Mouse (Mus musculus) heart, adult 2 months (tissue): ENCODE measurements at regions not wholly inside any gene's neighbourhood (a gene's known extent, or its start where the extent isn't known, plus 50 kb on each side); places are given as distances from the start of the nearest gene placed in this dataset.

ENCODE experiments used
- DNase-seq, 2 experiments: peaks; one replicate each; pipeline ENCODE4 v3.0.0; 2021
- H3K27ac ChIP-seq: fragments of 200-600 bp; 2 replicates; pipeline ENCODE4 v1.8.1; 2022
- H3K27me3 ChIP-seq: fragments of 200-500 bp; 2 replicates; pipeline ENCODE4 v1.6.1; 2012; ENCODE audit warnings: mild to moderate bottlenecking, low read length, inconsistent platforms, mixed read lengths; ENCODE audit not compliant: control insufficient read depth, insufficient read depth
- H3K36me3 ChIP-seq: fragments of 200-500 bp; 2 replicates; pipeline ENCODE4 v1.6.1; 2012; ENCODE audit warnings: low read length, inconsistent platforms; ENCODE audit not compliant: control insufficient read depth, insufficient read depth
- H3K4me1 ChIP-seq: fragments of 200-500 bp; 2 replicates; pipeline ENCODE4 v1.6.1; 2011; ENCODE audit warnings: low read length; ENCODE audit not compliant: control insufficient read depth, insufficient read depth
- H3K4me3 ChIP-seq: fragments of 200-600 bp; 2 replicates; pipeline ENCODE4 v1.8.1; 2022
- H3K79me2 ChIP-seq: fragments of 200-500 bp; replicated peaks from 2 replicates; pipeline ENCODE4 v1.6.1; 2012; ENCODE audit warnings: mild to moderate bottlenecking, inconsistent platforms, low read length, moderate library complexity, mixed read lengths; ENCODE audit not compliant: control insufficient read depth, insufficient read depth
- H3K9ac ChIP-seq: fragments of 200-500 bp; 2 replicates; pipeline ENCODE4 v1.6.1; 2012; ENCODE audit warnings: low read depth, mild to moderate bottlenecking, control low read depth, inconsistent platforms, low read length, mixed read lengths
- CTCF ChIP-seq: fragments of 200-600 bp; IDR thresholded peaks from 2 replicates; pipeline ENCODE4 v1.8.1; 2022; ENCODE audit warnings: antibody characterized with exemption, mild to moderate bottlenecking, moderate library complexity
- EP300 ChIP-seq: fragments of 200-500 bp; IDR thresholded peaks from 2 replicates; pipeline ENCODE4 v1.6.1; 2011; ENCODE audit warnings: low read depth, low read length, control low read depth; ENCODE audit not compliant: insufficient read depth
- POLR2A ChIP-seq: fragments of 200-500 bp; IDR thresholded peaks from 2 replicates; pipeline ENCODE4 v1.6.1; 2011; ENCODE audit warnings: mild to moderate bottlenecking, low read depth, low read length, control low read depth; ENCODE audit not compliant: insufficient read depth
- WGBS: fragments of 180-500 bp; shearing (Covaris S2); methylation state at CpG from one replicate; pipeline ENCODE4 v1.1.7; 2018; 5-methylcytosine and 5-hydroxymethylcytosine counted together
- intact Hi-C: fragments of 180-260 bp; cut with DNase I; formaldehyde crosslinking; loops from one replicate; pipeline ENCODE4 v1.15.1; 2025

GRCm38 (mm10) chr14:46015682-46016400, 357.9 kb upstream of the Ddhd1 start:
- Histone ChIP-seq H3K79me2 (no peaks in the 10 kb centered on the region), H3K4me3 (no peak overlapping the region), H3K9ac (no peak overlapping the region), H3K36me3 (no peaks in the 10 kb centered on the region), H3K27ac (no peak overlapping the region), H3K27me3 (no peaks in the 10 kb centered on the region), H3K4me1 (no peaks in the 10 kb centered on the region)
- no peak for TF ChIP-seq EP300
- no peak for TF ChIP-seq POLR2A
- TF ChIP-seq CTCF = no peak
- no peak for DNase-seq
- intact Hi-C loops = no loop called here
- 85% methylated on average over 6 of the region's 6 CpGs for WGBS

GRCm38 (mm10) chr14:46016701-46017106, 358.8 kb upstream of the Ddhd1 start:
- Histone ChIP-seq H3K36me3 (no peaks in the 10 kb centered on the region), H3K4me1 (no peaks in the 10 kb centered on the region), H3K27me3 (no peaks in the 10 kb centered on the region), H3K4me3 (no peak overlapping the region), H3K79me2 (no peaks in the 10 kb centered on the region), H3K9ac (no peak overlapping the region), H3K27ac (no peak overlapping the region)
- no peak for DNase-seq
- no peak for TF ChIP-seq EP300
- no peak for TF ChIP-seq POLR2A
- TF ChIP-seq CTCF = no peak
- intact Hi-C loops = no loop called here
- WGBS = 59% methylated on average over 4 of the region's 4 CpGs

DNA sequence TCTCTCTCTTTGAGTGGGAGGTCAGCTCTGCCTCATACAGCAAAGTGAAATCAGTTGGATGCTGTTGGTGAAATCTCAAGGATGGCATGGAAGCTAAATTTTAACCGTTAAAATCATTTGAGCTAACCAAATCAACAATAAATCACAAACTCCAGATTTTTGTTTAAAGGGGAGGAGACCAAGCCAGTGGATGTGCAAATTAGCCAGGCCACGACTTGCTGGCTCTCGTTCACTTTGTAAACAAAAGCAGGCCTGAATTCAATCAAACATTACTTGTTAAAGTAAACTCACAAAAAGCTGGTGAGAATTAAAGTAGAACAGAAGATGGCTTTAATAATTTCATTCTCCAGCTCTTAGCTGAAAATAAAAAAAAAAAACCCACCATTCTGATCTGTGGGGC, 359.3 kb upstream of the Ddhd1 start:
- no peak for DNase-seq
- Histone ChIP-seq H3K36me3 (no peaks in the 10 kb centered on the region), H3K27me3 (no peaks in the 10 kb centered on the region), H3K9ac (no peak overlapping the region), H3K4me1 (no peaks in the 10 kb centered on the region), H3K4me3 (no peak overlapping the region), H3K79me2 (no peaks in the 10 kb centered on the region), H3K27ac (no peak overlapping the region)
- WGBS = 79% methylated on average over 3 of the region's 3 CpGs
- intact Hi-C loops = no loop called here
- TF ChIP-seq EP300 (no peak), CTCF (no peak), POLR2A (no peak)

GRCm38 (mm10) chr14:46017976-46018375, 360.0 kb upstream of the Ddhd1 start:
- no peak for TF ChIP-seq CTCF
- TF ChIP-seq EP300 = no peak
- no peak for TF ChIP-seq POLR2A
- Histone ChIP-seq H3K4me3 (no peak overlapping the region), H3K36me3 (no peaks in the 10 kb centered on the region), H3K27me3 (no peaks in the 10 kb centered on the region), H3K79me2 (no peaks in the 10 kb centered on the region), H3K9ac (no peak overlapping the region), H3K27ac (no peak overlapping the region), H3K4me1 (no peaks in the 10 kb centered on the region)
- DNase-seq = no peak
- intact Hi-C loops = no loop called here
- 74% methylated on average over 6 of the region's 6 CpGs for WGBS

DNA sequence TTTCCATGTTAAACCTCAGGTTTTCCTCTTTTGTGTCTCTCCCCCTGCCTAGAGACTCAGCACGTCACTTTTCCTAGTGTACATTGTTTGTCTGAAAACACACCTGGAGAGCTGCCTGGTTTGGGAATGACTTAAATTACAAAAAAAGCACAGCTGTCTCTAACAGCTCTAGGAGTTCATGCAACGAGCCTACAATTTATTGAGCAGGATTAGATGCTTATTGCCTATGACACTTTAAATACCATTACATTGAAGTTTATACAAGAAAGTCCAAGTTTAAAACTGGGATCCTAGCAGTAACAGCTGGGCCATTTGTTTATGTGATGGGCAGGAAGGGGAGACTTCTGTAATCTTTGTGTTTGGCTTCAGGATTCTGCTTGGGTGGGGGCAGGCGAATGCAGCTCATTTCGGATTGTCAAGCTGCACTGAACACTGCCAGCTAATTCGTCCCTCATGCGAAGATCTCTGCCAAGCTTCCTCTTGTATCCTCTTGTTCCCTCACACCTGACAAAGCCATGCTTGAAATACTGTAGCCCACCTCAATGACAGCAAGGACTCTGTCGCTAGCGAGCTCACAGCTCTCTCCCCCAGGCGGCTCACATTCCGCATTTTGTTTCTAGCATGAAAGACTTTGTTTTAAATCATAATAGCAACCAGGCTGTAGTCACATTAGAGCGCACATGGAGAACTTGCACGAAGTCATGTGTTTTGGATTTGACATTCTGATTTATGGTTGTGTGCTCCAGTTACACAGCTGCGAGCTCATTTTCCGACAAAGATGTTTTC, 359.8 kb upstream of the Gm15217 start:
- TF ChIP-seq POLR2A (no peak), CTCF (no peak), EP300 (no peak)
- Histone ChIP-seq H3K4me3 (no peak overlapping the region), H3K36me3 (no peaks in the 10 kb centered on the region), H3K27me3 (no peaks in the 10 kb centered on the region), H3K27ac (no peak overlapping the region), H3K9ac (no peak overlapping the region), H3K4me1 (no peaks in the 10 kb centered on the region), H3K79me2 (no peaks in the 10 kb centered on the region)
- no peak for DNase-seq
- 76% methylated on average over 14 of the region's 14 CpGs for WGBS
- intact Hi-C loops = no loop called here

GRCm38 (mm10) chr14:46034301-46034700, 344.9 kb upstream of the Gm15217 start:
- Histone ChIP-seq H3K9ac (no peak overlapping the region), H3K4me3 (no peak overlapping the region), H3K79me2 (no peaks in the 10 kb centered on the region), H3K36me3 (no peaks in the 10 kb centered on the region), H3K27me3 (no peaks in the 10 kb centered on the region), H3K4me1 (no peaks in the 10 kb centered on the region), H3K27ac (no peak overlapping the region)
- TF ChIP-seq POLR2A = no peak
- TF ChIP-seq CTCF = no peak
- no peak for TF ChIP-seq EP300
- no peak for DNase-seq
- intact Hi-C loops = no loop called here
- WGBS = 81% methylated on average over 8 of the region's 8 CpGs
